Mouse (Mus musculus) retina, embryonic 14.5 days (tissue): ENCODE data around the gene Matn3.

ENCODE experiments used
- DNase-seq: peaks from one replicate; pipeline ENCODE4 v3.0.0-alpha.2; 2015; ENCODE audit warnings: low spot score

Matn3 gene

DNA sequence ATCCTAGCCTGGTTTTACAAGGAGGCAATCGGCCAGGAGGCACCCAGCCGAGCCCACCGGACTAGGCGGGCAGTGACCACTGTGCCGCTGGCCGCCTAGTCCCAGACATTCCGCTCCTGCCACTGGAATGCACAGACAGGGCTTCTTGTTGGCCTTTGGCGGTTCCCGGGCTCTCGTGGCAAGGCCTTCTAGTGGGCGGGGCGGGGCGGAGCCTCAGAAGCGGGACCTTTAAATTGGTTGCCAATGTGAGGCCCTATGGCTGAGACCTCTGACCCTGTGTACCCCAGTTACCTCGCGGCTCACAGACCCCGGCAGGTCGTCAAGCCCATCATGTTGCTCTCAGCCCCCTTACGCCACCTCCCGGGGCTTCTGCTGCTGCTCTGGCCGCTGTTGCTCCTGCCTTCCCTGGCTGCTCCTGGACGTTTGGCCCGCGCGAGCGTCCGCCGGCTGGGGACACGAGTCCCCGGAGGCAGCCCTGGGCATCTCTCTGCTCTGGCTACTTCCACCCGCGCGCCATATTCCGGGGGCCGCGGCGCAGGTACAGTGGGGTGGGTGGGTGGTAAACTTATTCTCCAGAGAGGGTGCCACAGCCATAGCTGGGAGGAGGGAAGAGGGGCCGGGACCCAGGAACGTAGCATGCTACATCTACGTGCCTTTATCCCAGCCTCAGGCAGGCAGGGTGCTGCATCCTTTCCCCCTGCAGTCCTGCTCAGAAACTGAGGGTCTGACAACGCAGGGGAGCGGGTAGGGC, at the start of gene Matn3:
TSS of gene Matn3 (plus strand) at position 216 of the 751 bp plus-strand sequence.
- DNase-seq = peak; percentile 78

DNA sequence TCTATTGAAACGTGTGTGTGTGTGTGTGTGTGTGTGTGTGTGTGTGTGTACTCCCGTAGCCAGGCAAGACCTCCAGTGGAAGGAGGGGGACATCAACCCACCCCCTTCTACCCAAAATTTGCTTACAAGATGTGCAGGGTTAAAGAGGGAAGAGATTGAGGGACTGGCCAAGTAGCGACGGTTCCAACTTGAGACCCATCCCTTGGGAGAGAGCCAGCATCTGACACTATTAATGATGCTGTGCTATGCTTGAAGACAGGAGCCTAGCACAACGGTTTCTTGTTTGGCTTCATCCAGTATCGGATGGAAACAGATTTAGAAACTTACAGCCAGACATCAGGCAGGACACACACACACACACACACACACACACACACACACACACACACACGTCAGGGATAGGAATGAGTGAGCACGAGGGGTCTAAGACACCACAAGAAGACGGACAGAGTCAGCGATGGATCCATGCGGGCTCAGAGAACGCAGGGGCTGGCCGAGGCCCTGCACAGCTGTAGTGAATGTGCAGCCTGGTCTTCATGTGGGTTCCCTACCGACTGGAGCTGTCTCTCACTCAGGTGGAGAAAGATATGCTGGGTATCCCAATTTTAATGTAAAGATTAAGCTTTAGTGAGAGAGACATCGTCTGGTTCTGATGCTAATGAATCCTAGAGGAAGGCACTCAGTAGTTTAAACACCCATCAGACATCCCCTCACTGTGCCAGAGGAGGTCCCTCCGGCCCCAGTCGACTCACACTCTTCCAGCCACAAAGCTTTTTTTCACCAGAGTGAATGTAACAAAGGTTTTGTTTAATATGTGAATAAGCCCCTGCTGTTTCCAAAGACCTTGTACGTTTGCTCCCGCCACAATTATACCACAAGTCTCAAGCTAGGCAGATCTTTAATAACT, 48.6 kb upstream of the Matn3 start:
- no peak for DNase-seq

DNA sequence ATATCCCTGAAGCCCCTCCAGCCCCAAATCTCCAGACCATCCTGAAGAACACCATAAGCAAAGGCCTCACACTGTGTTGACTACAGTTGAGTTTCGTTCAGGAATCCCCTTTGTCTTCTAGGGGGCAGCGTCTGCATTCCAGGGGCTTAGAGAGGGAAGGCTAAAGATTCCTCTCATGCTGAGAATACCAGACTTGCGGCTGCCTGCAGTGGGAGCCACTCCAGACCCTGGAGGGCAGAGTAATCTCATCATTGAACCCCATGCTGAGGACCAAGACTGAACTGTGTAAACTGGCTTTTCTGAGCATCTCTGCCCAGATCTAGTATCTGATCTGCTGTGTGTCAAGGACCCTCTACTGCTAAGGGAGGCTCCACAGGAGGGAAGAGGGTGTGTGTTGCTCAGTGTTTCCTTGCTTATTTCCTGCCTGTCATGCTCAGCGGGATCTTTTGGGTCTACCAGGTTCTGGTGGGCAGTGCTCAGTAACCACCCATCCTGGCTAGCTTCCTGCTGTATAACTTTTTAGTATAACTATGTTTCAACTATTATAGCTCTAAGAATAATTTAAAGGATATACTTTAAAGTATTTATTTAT, 47.5 kb upstream of the Matn3 start:
- no peak for DNase-seq

DNA sequence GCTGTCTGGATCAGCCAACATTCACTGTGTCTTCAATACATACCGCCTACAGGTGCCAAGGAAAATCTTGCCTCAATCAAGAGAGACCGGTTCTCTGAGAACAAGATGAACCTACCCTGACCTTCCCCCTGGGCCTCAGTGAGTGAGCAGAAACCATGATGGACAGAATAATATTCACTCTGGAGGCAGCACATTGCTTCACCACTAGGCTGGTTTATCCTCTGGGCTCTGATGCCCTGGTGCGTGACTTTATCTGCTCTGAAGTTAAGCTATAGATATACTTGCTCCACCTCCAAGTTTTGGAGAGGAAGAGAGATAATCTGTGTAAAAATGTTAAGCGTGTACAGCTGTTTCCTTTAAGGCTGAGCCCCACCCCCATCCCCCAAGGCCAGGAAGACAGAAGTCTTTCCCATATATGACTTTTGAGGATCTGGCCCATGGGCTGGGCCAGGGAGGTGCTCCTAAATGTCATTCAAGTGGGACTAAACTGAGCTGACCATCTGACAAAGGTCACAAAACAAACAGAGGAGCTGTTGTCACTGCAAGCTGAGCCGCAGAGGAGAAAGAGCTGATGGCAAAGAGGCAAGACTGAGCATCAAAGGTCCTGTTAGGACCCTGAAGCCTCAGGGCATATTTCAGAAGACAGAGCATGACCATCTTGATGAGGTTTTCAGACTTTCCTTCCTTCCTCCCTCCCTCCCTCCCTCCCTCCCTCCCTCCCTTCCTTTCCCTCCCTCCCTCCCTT, 46.6 kb upstream of the Matn3 start:
- no peak for DNase-seq

DNA sequence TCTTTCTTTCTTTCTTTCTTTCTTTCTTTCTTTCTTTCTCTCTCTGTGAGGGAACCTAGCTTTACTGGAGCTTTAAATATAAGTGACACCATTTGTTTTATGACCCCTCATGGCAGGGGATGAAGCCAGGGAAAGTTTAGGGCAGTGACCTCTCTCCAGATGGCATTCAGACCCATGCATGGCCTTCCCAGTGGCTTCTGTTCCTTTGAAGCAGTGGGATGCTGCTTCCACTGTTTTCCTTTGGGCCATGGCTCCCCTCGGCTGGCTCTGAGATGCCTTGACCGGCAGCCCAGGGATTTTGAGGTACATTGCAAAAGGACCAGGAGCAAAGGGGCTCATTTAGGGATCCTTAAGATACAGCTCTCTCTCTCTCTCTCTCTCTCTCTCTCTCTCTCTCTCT, 45.8 kb upstream of the Matn3 start:
- DNase-seq = no peak

DNA sequence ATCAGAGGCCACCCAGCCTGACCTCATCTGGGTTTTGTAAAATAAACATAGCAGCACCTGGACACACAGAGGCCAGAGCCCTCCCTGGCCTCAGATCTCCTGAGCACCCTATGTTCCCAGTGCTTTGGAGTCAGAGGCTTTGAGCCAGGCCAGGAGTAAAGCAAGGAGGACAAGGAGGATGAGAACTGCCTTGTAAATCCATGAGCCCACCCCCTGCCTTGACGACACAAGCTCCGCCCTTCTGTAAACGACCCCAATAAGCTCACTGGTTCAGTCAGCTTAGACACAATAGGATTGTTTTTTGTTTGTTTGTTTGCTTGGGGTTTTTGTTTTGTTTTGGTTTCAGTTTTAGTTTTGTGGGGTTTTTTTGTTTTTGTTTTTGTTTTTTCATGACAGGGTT, 45.2 kb upstream of the Matn3 start:
- no peak for DNase-seq

DNA sequence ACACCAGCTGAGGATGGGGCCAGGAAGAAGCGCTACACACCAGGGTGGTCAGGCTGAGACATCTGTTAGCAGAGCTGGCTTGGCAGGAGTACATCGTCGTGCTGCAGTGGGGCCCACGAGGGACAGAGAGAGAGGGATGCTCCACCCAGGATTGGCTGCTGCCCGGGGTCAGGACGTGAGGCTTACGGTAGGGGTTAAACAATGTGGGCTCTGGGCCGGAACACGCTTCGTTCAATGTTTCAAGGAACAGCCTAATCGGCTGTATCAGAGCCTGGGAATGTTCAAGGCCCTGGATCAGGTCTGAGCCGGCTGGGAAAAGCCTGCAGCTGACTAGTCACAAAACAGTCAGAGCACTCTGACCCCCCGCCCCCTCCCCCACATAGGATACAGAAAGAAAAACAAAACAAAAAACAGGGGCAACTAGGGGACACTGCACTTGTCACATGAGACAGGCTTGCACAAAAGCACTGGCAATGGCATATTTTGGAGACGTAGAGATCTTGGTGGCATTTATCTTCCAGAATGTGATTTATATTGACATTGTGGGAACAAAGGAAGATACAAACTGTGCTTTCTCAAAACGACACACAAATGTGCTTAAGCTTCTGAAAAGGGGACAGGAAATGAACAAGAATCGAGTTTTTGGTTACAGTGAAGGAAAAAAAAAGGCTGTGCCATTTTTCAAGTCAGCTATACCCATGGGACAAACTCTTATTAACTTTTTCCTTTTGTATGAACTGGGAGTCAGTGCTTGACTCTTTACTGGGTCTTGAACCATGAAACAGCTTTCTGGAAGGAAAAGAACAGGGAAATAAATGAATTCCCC, 34.7 kb upstream of the Matn3 start:
- DNase-seq = peak; percentile 62

DNA sequence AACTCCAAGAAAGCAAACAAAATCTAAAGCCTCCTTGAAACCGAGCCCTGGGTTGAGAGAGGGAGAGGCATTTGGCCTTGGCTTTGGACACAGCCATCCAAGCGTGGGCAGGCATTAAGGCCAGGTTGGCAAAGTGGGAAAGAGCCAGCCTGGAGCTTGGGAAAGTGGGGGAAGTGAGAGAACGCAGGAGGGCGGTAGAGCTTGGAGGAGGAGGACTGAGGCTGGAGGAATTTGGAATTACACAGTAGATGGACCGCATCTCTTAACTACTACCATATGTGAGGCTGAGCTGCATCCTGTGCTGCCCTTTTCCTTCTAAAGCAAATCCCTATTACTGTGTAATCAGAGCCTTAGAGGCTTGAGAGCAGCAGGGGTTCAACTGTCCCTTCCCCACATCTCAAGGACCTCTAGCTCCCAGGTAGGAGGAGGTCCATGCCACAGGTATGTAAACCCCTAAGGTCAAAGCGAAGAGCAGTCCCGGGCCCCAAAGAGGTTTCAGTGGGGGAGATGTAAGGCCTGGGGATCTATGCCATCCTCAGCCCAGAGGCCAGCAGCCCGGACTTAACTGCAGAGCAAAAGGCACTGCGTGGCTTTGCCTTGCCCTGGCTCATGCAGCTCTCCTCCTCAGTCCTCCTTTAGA, 33.9 kb upstream of the Matn3 start:
- no peak for DNase-seq

DNA sequence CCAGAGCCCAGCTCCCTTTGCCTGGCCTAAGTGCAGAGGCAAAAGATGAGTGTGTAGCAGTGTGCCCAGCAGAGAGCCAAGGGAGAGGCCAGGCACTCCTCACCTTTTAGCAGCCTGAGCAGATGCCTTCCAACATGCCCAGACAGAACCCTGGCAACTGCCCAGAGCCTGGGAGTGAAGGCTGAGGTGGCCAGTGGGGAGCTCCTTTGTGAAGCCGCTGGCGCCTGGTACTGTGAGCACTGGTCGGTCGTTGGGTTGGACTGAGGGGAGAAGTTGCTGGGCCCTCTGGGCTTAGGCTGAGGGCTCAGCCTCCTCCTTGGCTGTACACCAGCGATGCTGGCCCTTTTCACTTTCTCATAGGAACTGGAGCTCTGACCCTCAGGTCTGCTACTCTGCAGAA, 31.4 kb upstream of the Matn3 start:
- DNase-seq = no peak

DNA sequence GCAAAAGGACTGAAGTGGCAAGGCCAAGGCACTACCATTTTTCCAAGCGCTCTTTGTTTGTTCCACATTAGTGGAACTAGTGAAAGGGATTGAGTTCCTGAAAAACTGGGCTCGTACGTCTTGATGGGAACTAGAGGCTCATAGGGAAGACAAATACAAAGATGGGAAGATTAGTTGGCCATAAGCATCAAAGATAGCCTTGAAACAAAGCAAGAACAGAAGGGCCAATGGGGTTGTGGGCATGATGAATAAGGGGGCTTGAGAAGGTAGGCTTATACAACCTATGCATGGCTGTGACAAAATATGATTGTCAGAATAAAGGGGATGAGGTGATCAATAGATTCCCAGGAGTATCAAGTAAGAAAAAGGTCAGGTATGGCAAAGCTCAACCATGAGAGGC, 28.5 kb upstream of the Matn3 start:
- DNase-seq = no peak

DNA sequence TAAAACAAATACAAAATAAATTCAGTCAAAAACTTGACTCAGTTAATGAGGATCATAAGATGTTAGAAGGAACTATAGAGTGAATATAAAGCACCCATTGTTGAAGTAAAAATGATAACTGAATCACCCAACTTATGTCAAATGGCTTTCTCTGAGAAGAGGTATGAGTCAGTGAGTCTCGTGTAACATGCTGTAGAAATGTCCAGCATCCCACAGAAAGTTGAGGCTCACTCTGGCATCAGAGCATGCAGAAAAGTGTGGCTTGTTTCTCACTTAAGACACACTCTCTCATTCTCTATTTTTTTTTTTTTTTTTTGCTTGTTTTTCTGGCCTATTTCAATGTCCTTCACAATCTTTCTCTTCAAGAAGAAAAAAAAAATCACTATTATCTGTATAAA, 26.7 kb upstream of the Matn3 start:
- no peak for DNase-seq

DNA sequence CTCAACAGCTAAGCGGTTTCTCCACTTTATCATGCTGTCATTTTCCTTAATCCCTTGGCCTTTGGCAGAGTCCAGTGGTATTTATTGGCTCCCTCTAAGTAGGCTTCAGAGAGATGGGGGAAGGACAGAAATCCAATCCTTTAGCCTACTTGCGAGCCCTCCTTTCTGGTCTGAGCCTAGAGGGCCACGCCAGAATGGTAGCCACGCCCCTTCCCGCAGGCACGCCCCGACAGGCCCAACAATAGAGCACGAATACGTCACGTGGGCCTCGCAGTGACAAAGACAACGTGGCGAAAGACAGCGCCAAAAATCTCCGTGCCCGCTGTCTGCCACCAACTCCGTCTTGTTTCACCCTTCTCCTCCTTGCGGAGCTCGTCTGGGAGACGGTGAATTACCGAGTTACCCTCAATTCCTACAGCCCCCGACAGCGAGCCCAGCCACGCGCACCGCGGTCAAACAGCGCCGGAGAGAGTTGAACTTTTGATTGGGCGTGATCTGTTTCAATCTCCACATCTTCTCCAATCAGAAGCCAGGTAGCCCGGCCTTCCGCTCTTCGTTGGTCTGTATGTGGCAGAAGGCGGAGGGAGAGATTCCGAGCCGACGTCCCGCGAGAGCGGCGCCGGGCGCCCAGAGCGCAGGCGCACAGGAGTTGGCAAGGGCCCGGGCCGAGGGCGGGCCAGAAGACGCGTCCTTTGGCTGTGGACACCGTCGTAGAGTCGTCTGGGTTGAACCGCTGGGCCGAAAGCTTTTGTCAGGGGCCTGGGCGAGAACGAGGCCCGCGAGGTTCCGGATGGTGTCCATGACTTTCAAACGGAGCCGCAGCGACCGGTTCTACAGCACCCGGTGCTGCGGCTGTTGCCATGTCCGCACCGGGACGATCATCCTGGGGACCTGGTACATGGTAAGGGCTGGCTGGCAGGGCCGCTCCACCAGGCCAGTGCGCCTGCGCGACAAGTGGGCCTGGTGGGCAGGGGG, 26.0 kb upstream of the Matn3 start, which contains the start of gene Laptm4a:
TSS of gene Laptm4a (plus strand) at position 271 of the 975 bp plus-strand sequence.
- peak; percentile 98 for DNase-seq

DNA sequence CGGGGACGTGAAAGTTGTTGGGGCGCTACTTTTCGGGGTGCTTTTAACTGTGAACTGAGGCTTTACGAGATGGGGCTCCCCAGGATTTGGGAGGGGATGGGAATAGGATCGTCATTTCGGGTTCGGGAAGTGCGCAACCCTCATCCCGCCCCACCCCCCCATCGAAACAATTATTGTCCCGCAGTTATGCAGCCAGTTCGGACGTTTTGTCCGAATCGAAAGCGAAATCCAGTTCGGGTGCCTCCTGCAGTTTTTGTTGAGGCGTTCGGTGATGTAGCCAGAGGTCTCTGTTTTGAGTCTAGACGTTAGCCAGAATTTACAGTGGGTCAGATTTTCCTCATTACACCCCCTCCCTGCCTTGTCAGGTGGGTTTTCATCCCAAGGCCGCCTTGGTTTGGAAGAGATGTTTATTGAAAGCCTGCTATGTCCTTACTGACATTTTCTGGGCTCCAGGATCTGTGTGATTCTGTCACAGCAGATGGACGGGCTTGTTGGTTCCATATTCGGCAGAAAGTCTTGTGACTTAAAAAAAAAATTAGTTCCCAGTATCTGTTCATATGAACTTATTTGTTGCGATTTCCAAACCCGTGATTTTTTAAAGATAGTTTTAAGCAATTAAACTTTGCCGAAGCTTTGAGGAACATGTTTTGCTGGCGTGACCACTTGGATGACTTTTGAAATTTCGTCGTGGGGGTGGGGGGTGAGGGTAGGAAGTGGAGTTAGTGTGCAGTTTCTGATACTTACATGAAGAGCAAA, 25.2 kb upstream of the Matn3 start:
- DNase-seq = peak; percentile 27

DNA sequence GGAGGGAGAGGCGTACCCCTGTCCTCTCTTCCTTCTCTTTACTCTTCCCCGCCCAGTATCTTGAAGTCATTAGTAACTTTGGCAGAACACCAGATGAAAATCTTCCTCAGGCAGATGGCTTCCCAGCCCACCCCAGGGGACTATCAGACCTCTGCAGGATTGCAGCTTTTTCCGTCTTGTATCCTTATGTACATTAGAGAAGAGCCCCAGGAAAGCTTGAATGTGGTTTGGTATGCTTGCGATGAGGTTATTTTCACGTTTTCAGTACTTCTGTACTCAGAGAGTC, 24.7 kb upstream of the Matn3 start:
- peak; percentile 9 for DNase-seq

DNA sequence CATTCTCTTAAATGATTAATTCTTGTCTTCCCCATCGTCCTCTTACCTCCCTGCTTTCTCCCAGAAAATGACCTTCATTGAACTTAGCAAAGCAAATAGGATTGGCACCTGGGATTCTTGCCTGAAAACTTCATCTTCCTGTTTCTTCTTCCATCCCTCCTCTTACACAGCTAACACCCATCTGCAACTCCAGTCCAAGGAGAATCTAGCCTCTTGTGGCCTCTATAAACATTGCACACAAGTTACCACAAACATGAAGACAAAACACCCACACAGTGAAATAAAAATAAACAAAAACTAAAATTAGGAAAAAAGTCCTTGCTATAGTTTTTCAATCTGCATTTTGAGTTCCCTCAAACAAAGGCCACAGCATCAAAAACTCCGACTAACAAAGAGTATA, 24.1 kb upstream of the Matn3 start:
- peak; percentile 13 for DNase-seq

DNA sequence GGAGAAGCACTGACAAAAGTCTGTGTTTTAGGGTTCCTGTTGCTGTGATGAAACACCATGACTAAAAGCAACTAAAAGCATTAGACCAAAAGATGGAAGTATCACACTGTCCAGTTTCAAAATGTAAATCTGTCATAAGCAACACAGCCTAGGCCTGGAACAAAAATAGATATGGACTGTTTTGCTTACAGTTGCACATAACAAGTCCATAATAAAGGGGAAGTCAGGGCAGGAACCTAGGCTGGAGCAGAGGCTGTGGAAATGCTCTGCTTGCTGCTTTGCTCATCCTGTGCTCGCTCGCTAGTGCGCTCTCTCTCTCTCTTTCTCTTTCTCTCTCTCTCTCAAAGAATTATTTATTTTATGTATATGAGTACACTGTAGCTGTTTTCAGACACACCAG, 20.1 kb upstream of the Matn3 start:
- DNase-seq = no peak

DNA sequence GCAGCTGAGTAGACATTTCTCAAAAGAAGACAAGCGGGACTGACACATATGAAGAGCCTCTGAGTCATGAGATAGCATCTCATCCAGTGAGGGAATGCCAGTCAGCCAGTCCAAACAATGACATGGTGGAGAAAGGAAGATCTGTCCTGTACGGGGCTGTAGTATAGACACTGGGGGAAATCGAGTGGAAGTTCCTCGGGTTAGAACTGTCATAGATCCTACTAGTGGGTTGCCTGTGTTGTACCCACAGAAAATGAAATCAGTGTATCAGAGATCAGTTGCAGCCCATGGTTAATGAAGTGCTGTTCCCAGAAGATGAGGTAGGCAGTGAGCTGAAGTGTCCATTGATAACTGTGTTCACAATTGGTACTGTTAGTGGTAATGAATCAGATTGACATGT, 19.0 kb upstream of the Matn3 start:
- no peak for DNase-seq

DNA sequence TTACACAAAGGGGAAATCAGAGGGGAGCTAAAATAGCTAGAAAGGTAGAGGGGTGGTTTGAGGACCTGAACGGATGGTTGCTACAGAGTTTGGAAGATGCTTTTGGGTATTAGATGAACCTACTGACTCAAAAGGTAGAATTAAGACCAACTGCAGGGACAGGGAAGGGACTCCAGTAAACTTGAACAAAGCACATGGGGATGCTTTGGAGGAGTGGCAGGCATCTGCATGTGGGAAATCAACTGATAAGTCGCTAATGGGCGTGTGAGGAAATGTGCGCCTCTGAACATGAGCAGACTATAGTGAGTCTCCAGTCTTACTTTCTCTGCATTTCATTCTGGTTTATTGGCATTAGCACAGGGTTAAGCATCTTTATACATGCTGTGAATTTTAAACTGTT, 16.6 kb upstream of the Matn3 start:
- DNase-seq = no peak

DNA sequence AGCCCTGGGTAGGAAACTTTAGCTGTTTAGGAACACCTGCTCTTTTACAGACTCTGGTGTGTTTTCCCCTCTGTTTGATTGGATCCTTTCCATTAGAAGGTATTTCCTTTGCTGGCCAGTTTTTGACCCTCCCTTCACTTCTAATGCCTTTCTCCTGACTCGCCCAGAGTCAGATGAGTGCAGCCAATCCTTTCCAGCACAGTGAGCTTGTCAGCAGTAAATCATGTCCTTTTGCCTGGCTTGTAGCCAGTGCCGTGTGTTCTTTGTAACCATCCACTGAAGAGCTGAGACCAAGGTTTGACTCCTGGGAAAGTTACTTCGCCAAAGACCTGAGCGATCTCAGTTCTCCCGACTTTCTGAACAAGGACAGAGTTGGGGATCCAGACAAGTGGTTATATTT, 12.4 kb upstream of the Matn3 start:
- no peak for DNase-seq
